Mouse (Mus musculus): Measurements from ENCODE around the gene Zfp513.

DNA sequence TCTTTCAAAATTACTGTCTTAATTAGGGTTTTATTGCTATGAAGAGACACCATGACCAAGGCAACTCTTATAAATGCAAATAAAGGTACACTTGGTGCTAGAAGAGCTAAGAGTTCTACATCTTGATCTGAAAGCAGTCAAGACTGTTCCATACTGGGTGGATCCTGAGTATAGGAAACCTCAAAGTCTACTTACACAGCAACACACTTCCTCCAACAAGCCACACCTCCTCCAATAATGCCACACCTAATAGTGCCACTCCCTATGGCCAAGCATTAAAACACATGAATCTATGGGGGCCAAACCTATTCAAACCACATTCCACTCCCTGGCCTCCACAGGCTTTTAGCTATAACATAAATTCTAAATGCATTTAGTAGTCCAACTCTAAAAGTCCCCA lies 39.6 kb downstream of the Zfp513 start:
- TF ChIP-seq CTCF (IDR thresholded peaks at IDR 0.05; ENCODE audit: extremely low read depth, insufficient read depth, low read length) = no peak
- TF ChIP-seq POLR2A (IDR thresholded peaks at IDR 0.05; ENCODE audit: extremely low read depth, insufficient read depth, low read length) = no peak

All from cortical plate, adult 2 months (tissue).